Mouse (Mus musculus): ENCODE results near the gene Gm45062.

DNA sequence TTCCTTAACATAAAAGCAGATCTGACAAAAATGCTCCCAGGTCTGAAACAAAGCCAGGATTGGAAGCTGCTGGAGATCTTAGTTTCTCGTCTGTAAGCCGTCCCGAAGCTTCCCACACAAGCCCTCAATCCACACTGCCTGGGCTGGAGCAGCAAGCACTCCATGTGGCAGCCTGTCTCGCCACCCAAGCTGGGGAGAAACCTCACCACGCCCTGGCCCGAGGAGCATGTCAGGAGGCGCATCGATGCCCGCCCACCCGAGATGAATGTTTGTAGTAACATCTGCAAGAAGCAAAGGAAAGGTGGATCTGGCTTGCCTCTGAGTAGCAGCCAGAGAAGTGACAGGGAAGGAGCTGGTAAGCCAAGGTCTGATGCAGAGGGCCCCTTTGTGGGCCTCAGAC is 385.5 kb downstream of the Gm45062 start:
- TF ChIP-seq POLR2A (IDR thresholded peaks at IDR 0.05; ENCODE audit: insufficient read depth, low read depth, low read length), result no peak
- TF ChIP-seq CTCF (IDR thresholded peaks at IDR 0.05; ENCODE audit: insufficient read depth, low read depth, low read length), result no peak
